Comparison of ENCODE assay signal across 9 mouse cellular contexts in genomic region chr6:113427397-113427796, GRCm38 (mm10). TPM values are rescaled to one million over a fixed set of nuclear protein-coding genes. Genes with fewer than 3 reads are reported as not detected.
DNase-seq lines count a peak whose midpoint lies in the region; ATAC-seq and TF ChIP-seq lines count a peak whose summit lies in the region.
"Had no signal": no experiment of that assay in that cellular context is flagged by ENCODE, and none has a peak within 500 bp of the region (broad histone marks: within the 10 kb centered on the region; RNA-seq: fewer than 3 reads in every experiment).

No protein-coding gene starts in this region.

- no peaks in the 10 kb centered on the region for H3K36me3 ChIP-seq in intestine, embryonic 14.5 days (ENCODE audit: control insufficient read depth, insufficient read depth, low read length)
- H3K36me3 ChIP-seq in intestine, embryonic 16.5 days (ENCODE audit: control insufficient read depth, insufficient read depth, low read length): 0 out of 2 replicates have a peak, but pooled peaks cover 5% of the 10 kb centered on the region
- no peaks in the 10 kb centered on the region for H3K36me3 ChIP-seq in liver, embryonic 13.5 days
- H3K36me3 ChIP-seq in hindbrain, embryonic 14.5 days (replicated peaks; ENCODE audit: control insufficient read depth, insufficient read depth): no peaks in the 10 kb centered on the region

- H3K4me1 ChIP-seq in intestine, embryonic 14.5 days (replicated peaks; ENCODE audit: control insufficient read depth, insufficient read depth, low read length): no peaks in the 10 kb centered on the region
- no peaks in the 10 kb centered on the region for H3K4me1 ChIP-seq in intestine, embryonic 16.5 days (ENCODE audit: control insufficient read depth, insufficient read depth, low read length)
- no peaks in the 10 kb centered on the region for H3K4me1 ChIP-seq in bone marrow, adult 2 months (ENCODE audit: control insufficient read depth, insufficient read depth, low read length)
- no peaks in the 10 kb centered on the region for H3K4me1 ChIP-seq in liver, embryonic 13.5 days (replicated peaks)
- no peaks in the 10 kb centered on the region for H3K4me1 ChIP-seq in hindbrain, embryonic 14.5 days (replicated peaks; ENCODE audit: control insufficient read depth, insufficient read depth, low read length)

- peaks cover 3% of the 10 kb centered on the region; the same call in 1 of the 2 replicates for H3K9me3 ChIP-seq in intestine, embryonic 14.5 days (ENCODE audit: control insufficient read depth, low read length)
- H3K9me3 ChIP-seq in intestine, embryonic 16.5 days (ENCODE audit: control insufficient read depth, low read length): peaks cover 5% of the 10 kb centered on the region; the same call in 1 of the 2 replicates
- H3K9me3 ChIP-seq in liver, embryonic 13.5 days (replicated peaks): no peaks in the 10 kb centered on the region
- no peaks in the 10 kb centered on the region for H3K9me3 ChIP-seq in hindbrain, embryonic 14.5 days (ENCODE audit: control insufficient read depth, low read length)

- H3K4me2 ChIP-seq in intestine, embryonic 14.5 days (ENCODE audit: low read length): no peak overlapping the region
- no peak overlapping the region for H3K4me2 ChIP-seq in intestine, embryonic 16.5 days (ENCODE audit: low read depth, low read length)
- H3K4me2 ChIP-seq in liver, embryonic 13.5 days: no peak overlapping the region
- H3K4me2 ChIP-seq in hindbrain, embryonic 14.5 days (replicated peaks): no peak overlapping the region

- WGBS in intestine, embryonic 14.5 days: 63% methylated on average over 3 of the region's 3 CpGs
- 59% methylated on average over 3 of the region's 3 CpGs for WGBS in intestine, embryonic 16.5 days
- 61% methylated on average over 3 of the region's 3 CpGs for WGBS in bone marrow, adult 2 months
- 53% methylated on average over 3 of the region's 3 CpGs for WGBS in liver, embryonic 13.5 days (ENCODE audit: insufficient replicate concordance)
- WGBS in hindbrain, embryonic 14.5 days: 59% methylated on average over 3 of the region's 3 CpGs

- H3K4me3 ChIP-seq in intestine, embryonic 14.5 days (ENCODE audit: low read depth, low read length): no peak overlapping the region
- no peak overlapping the region for H3K4me3 ChIP-seq in intestine, embryonic 16.5 days (ENCODE audit: low read length)
- H3K4me3 ChIP-seq in bone marrow, adult 2 months (replicated peaks; ENCODE audit: control insufficient read depth, low read depth, low read length): no peak overlapping the region
- H3K4me3 ChIP-seq in liver, embryonic 13.5 days (replicated peaks): no peak overlapping the region
- H3K4me3 ChIP-seq in hindbrain, embryonic 14.5 days (replicated peaks; ENCODE audit: low read length): no peak overlapping the region
- H3K4me3 ChIP-seq: megakaryocyte, embryonic 14.5 days had no signal

- H3K9ac ChIP-seq in intestine, embryonic 14.5 days (ENCODE audit: low read length): no peak overlapping the region
- H3K9ac ChIP-seq in intestine, embryonic 16.5 days (ENCODE audit: low read depth, low read length): no peak overlapping the region
- H3K9ac ChIP-seq in liver, embryonic 13.5 days: no peak overlapping the region
- H3K9ac ChIP-seq in hindbrain, embryonic 14.5 days: no peak overlapping the region

- TF ChIP-seq CTCF in bone marrow, adult 2 months (IDR thresholded peaks at IDR 0.05; ENCODE audit: control insufficient read depth, insufficient read depth, low read length): peak; percentile 61

- DNase-seq in intestine, embryonic 14.5 days (ENCODE audit: low spot score): peak; percentile 76
- peak; percentile 40 to 49 for DNase-seq in CD8-positive naive resting alpha-beta T cell, adult 2 months (ENCODE audit: low read depth in 2 of 2, low spot score in 2 of 2)
- peak; percentile 37 for DNase-seq in liver, embryonic 13.5 days
- DNase-seq in spleen, postnatal 4 days (ENCODE audit: low spot score in 2 of 2): peak; percentile 59 to 82
- no peak for DNase-seq in right cerebral cortex, postnatal 25 days
- no peak for DNase-seq in hindbrain, embryonic 14.5 days (ENCODE audit: low spot score)

- no peak for ATAC-seq in intestine, embryonic 14.5 days (replicated peaks; ENCODE audit: low FRiP score, low TSS enrichment, low read depth)
- no peak for ATAC-seq in intestine, embryonic 16.5 days
- ATAC-seq in liver, embryonic 13.5 days (ENCODE audit: low read depth): no peak
- ATAC-seq in hindbrain, embryonic 14.5 days (ENCODE audit: low FRiP score): no peak

- no peak overlapping the region for H3K27ac ChIP-seq in intestine, embryonic 14.5 days (ENCODE audit: low read depth)
- no peak overlapping the region for H3K27ac ChIP-seq in intestine, embryonic 16.5 days (ENCODE audit: low read length)
- no peak overlapping the region for H3K27ac ChIP-seq in bone marrow, adult 2 months (ENCODE audit: control insufficient read depth, insufficient read depth, low read depth, low read length, poor library complexity)
- H3K27ac ChIP-seq in liver, embryonic 13.5 days: no peak overlapping the region
- no peak overlapping the region for H3K27ac ChIP-seq in hindbrain, embryonic 14.5 days

- H3K27me3 ChIP-seq in intestine, embryonic 14.5 days (replicated peaks; ENCODE audit: control insufficient read depth, insufficient read depth, low read length): no peaks in the 10 kb centered on the region
- H3K27me3 ChIP-seq in intestine, embryonic 16.5 days (replicated peaks; ENCODE audit: control insufficient read depth, insufficient read depth, low read length): no peaks in the 10 kb centered on the region
- H3K27me3 ChIP-seq in liver, embryonic 13.5 days: no peaks in the 10 kb centered on the region
- H3K27me3 ChIP-seq in hindbrain, embryonic 14.5 days (ENCODE audit: control insufficient read depth, insufficient read depth, low read length): no peaks in the 10 kb centered on the region

- TF ChIP-seq POLR2A in bone marrow, adult 2 months (IDR thresholded peaks at IDR 0.05; ENCODE audit: borderline replicate concordance, control insufficient read depth, low read depth, low read length): no peak

RNA-seq across cellular contexts. Expression of gene Cidec, which starts 8.2 kb away (rescaled TPM):
- 2.2 and 3.1 TPM in 2 replicates for polyA plus RNA-seq in intestine, embryonic 14.5 days (2014; fragmentation: Nextera tagmentation; extraction: Ambion mirVana)
- 24.4 and 35.0 TPM in 2 replicates for polyA plus RNA-seq in intestine, embryonic 16.5 days (2015; fragmentation: Nextera tagmentation; extraction: Ambion mirVana)
- polyA plus RNA-seq in bone marrow, adult 2 months (2011; ENCODE audit: insufficient read depth, insufficient read length, low replicate concordance, missing spikeins): 3.2 TPM in 1 of 2 replicates, not detected in the other
- 0.10 TPM in 1 of 2 replicates, not detected in the other for polyA plus RNA-seq in liver, embryonic 13.5 days (2015; fragmentation: Nextera tagmentation; extraction: Ambion mirVana)
- polyA plus RNA-seq in hindbrain, embryonic 14.5 days (2014; fragmentation: Nextera tagmentation; extraction: Ambion mirVana): not detected in 2 replicates

RNA-seq across cellular contexts. Expression of gene Rpusd3, which starts 8.3 kb away (rescaled TPM):
- polyA plus RNA-seq in intestine, embryonic 14.5 days (2014; fragmentation: Nextera tagmentation; extraction: Ambion mirVana): 21.9 and 27.4 TPM in 2 replicates
- 32.4 and 35.5 TPM in 2 replicates for polyA plus RNA-seq in intestine, embryonic 16.5 days (2015; fragmentation: Nextera tagmentation; extraction: Ambion mirVana)
- polyA plus RNA-seq in bone marrow, adult 2 months (2011; ENCODE audit: insufficient read depth, insufficient read length, low replicate concordance, missing spikeins): 8.6 and 8.7 TPM in 2 replicates
- 13.4 and 19.2 TPM in 2 replicates for polyA plus RNA-seq in liver, embryonic 13.5 days (2015; fragmentation: Nextera tagmentation; extraction: Ambion mirVana)
- 15.0 and 19.0 TPM in 2 replicates for polyA plus RNA-seq in hindbrain, embryonic 14.5 days (2014; fragmentation: Nextera tagmentation; extraction: Ambion mirVana)

RNA-seq across cellular contexts. Expression of gene Jagn1, which starts 15.0 kb away (rescaled TPM):
- polyA plus RNA-seq in intestine, embryonic 14.5 days (2014; fragmentation: Nextera tagmentation; extraction: Ambion mirVana): 80.0 and 84.6 TPM in 2 replicates
- polyA plus RNA-seq in intestine, embryonic 16.5 days (2015; fragmentation: Nextera tagmentation; extraction: Ambion mirVana): 82.6 and 89.7 TPM in 2 replicates
- polyA plus RNA-seq in bone marrow, adult 2 months (2011; ENCODE audit: insufficient read depth, insufficient read length, low replicate concordance, missing spikeins): 5.0 and 14.4 TPM in 2 replicates
- polyA plus RNA-seq in liver, embryonic 13.5 days (2015; fragmentation: Nextera tagmentation; extraction: Ambion mirVana): 51.8 and 53.3 TPM in 2 replicates
- 87.9 and 88.5 TPM in 2 replicates for polyA plus RNA-seq in hindbrain, embryonic 14.5 days (2014; fragmentation: Nextera tagmentation; extraction: Ambion mirVana)

RNA-seq across cellular contexts. Expression of gene Il17re, which starts 30.9 kb away (rescaled TPM):
- polyA plus RNA-seq in intestine, embryonic 14.5 days (2014; fragmentation: Nextera tagmentation; extraction: Ambion mirVana): 8.4 and 9.0 TPM in 2 replicates
- polyA plus RNA-seq in intestine, embryonic 16.5 days (2015; fragmentation: Nextera tagmentation; extraction: Ambion mirVana): 7.7 and 9.5 TPM in 2 replicates
- polyA plus RNA-seq in bone marrow, adult 2 months (2011; ENCODE audit: insufficient read depth, insufficient read length, low replicate concordance, missing spikeins): 4.7 and 10.0 TPM in 2 replicates
- polyA plus RNA-seq in liver, embryonic 13.5 days (2015; fragmentation: Nextera tagmentation; extraction: Ambion mirVana): 0.16 and 0.20 TPM in 2 replicates
- polyA plus RNA-seq in hindbrain, embryonic 14.5 days (2014; fragmentation: Nextera tagmentation; extraction: Ambion mirVana): 0.27 and 0.31 TPM in 2 replicates

RNA-seq across cellular contexts. Expression of gene Ttll3, which starts 38.3 kb away (rescaled TPM):
- 2.5 and 4.0 TPM in 2 replicates for polyA plus RNA-seq in intestine, embryonic 14.5 days (2014; fragmentation: Nextera tagmentation; extraction: Ambion mirVana)
- polyA plus RNA-seq in intestine, embryonic 16.5 days (2015; fragmentation: Nextera tagmentation; extraction: Ambion mirVana): 3.0 and 3.3 TPM in 2 replicates
- 11.9 and 27.7 TPM in 2 replicates for polyA plus RNA-seq in bone marrow, adult 2 months (2011; ENCODE audit: insufficient read depth, insufficient read length, low replicate concordance, missing spikeins)
- 0.62 and 0.85 TPM in 2 replicates for polyA plus RNA-seq in liver, embryonic 13.5 days (2015; fragmentation: Nextera tagmentation; extraction: Ambion mirVana)
- 7.0 and 8.1 TPM in 2 replicates for polyA plus RNA-seq in hindbrain, embryonic 14.5 days (2014; fragmentation: Nextera tagmentation; extraction: Ambion mirVana)

Comparison
In these comparisons a context has a peak if more than half of its experiments do, and no peak if none do; other contexts are left out.
1. DNase-seq: peak in intestine, embryonic 14.5 days (single experiment), CD8-positive naive resting alpha-beta T cell, adult 2 months (2 of 2), liver, embryonic 13.5 days (single experiment) and spleen, postnatal 4 days (2 of 2); none in right cerebral cortex, postnatal 25 days (single experiment) and hindbrain, embryonic 14.5 days (single experiment).